Mouse (Mus musculus): ENCODE results near the gene Tsc1. TPM values are rescaled to one million over a fixed set of nuclear protein-coding genes. Genes with fewer than 3 reads are reported as not detected.

The Tsc1 gene
- polyA plus RNA-seq, 1 experiment, result 6.9 TPM

DNA sequence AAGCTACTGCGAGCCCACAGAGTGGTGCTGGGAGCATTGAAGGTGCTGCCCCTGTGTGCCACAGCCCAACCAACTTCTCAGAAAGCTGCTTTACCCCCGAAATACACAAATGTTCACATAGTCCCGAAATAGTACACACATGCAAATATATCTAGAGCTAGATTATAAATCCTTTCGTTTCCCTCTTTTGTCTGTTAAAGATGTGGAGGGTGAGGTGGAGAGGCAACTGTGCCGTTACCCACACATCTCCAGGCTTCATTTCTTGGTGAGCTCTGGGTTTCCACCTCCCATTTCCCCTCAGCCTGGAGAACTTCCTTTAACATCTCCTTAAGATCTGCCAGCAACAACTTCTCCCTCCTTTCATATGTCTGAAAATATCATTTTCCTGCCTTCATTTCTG, 99.1 kb downstream of the Tsc1 start:
- H3K27me3 ChIP-seq (ENCODE audit: control insufficient read depth, insufficient read depth, insufficient read length), result peaks cover 80% of the 10 kb centered on the region
- TF ChIP-seq CTCF (IDR thresholded peaks at IDR 0.05; ENCODE audit: control insufficient read depth, insufficient read depth, insufficient read length), result no peak
- TF ChIP-seq FOSL1 (IDR thresholded peaks at IDR 0.05; ENCODE audit: insufficient read depth, low read length, poor library complexity, severe bottlenecking), result no peak
- no peak for TF ChIP-seq MYOG (IDR thresholded peaks at IDR 0.05; ENCODE audit: control insufficient read depth, extremely low read depth, insufficient read length)
- no peak for TF ChIP-seq CEBPB (IDR thresholded peaks at IDR 0.05; ENCODE audit: low read depth)
- TF ChIP-seq MAX (IDR thresholded peaks at IDR 0.05), result no peak
- no peak for TF ChIP-seq USF1 (IDR thresholded peaks at IDR 0.05; ENCODE audit: low read depth)
- no peak for TF ChIP-seq MYOD1 (IDR thresholded peaks at IDR 0.05; ENCODE audit: control insufficient read depth, insufficient read length, low read depth)
- H3K4me3 ChIP-seq (ENCODE audit: insufficient read depth, poor library complexity, severe bottlenecking), result no peak overlapping the region
- no peak overlapping the region for H3ac ChIP-seq (ENCODE audit: control insufficient read depth, insufficient read length, low read depth)
- no peaks in the 10 kb centered on the region for H3K79me2 ChIP-seq (ENCODE audit: control insufficient read depth, insufficient read depth)
- no peaks in the 10 kb centered on the region for H3K36me3 ChIP-seq (ENCODE audit: control insufficient read depth, insufficient read depth)
- H3K79me3 ChIP-seq (ENCODE audit: low read depth), result no peaks in the 10 kb centered on the region

Small RNA genes within 50 kb of the gene (microRNA-seq; reads per million reads assigned to microRNA genes)
- gene Gm22824 (ENCODE audit: borderline microRNAs expressed) (not detected), gene Mir3088 (ENCODE audit: borderline microRNAs expressed) (1.2 reads per million, percentile 28 among the genes with 10 or more reads in this experiment)

Other genes starting within 250 kb of the Tsc1 start
- gene Ppp1r26, start 194.4 kb upstream of the Tsc1 start, polyA plus RNA-seq (2012; fragmentation: generic; extraction: Trizol), result 0.01 TPM
- 0.68 TPM for gene 1700007K13Rik, start 174.9 kb upstream of the Tsc1 start, polyA plus RNA-seq (2012; fragmentation: generic; extraction: Trizol)
- gene Mrps2, start 173.2 kb upstream of the Tsc1 start, polyA plus RNA-seq (2012; fragmentation: generic; extraction: Trizol), result 30.4 TPM
- gene Gbgt1, start 144.3 kb upstream of the Tsc1 start, polyA plus RNA-seq (2012; fragmentation: generic; extraction: Trizol), result not detected
- not detected for gene Gm10134, start 135.1 kb upstream of the Tsc1 start, polyA plus RNA-seq (2012; fragmentation: generic; extraction: Trizol)
- gene Ralgds, start 128.1 kb upstream of the Tsc1 start, polyA plus RNA-seq (2012; fragmentation: generic; extraction: Trizol), result 10.5 TPM
- not detected for gene Cel, start 77.8 kb upstream of the Tsc1 start, polyA plus RNA-seq (2012; fragmentation: generic; extraction: Trizol)
- 28.1 TPM for gene Gtf3c5, start 57.5 kb upstream of the Tsc1 start, polyA plus RNA-seq (2012; fragmentation: generic; extraction: Trizol)
- gene Gfi1b, start 19.2 kb upstream of the Tsc1 start, polyA plus RNA-seq (2012; fragmentation: generic; extraction: Trizol), result not detected
- gene Spaca9, start 58.5 kb downstream of the Tsc1 start, polyA plus RNA-seq (2012; fragmentation: generic; extraction: Trizol), result 0.96 TPM
- gene Ak8, start 58.9 kb downstream of the Tsc1 start, polyA plus RNA-seq (2012; fragmentation: generic; extraction: Trizol), result 0.04 TPM
- 20.5 TPM for gene Gtf3c4, start 199.1 kb downstream of the Tsc1 start, polyA plus RNA-seq (2012; fragmentation: generic; extraction: Trizol)
- 9.5 TPM for gene Ddx31, start 199.2 kb downstream of the Tsc1 start, polyA plus RNA-seq (2012; fragmentation: generic; extraction: Trizol)